Mouse (Mus musculus) brain, embryonic 14.5 days (tissue): ENCODE data around the gene Catsperd. TPM values are rescaled to one million over a fixed set of nuclear protein-coding genes. Genes with fewer than 3 reads are reported as not detected.
"Not testable (repeated sequence)": the region's sequence is repeated elsewhere in the genome, so short reads cannot be mapped to it uniquely, and the experiment has no call there.

Source experiments
- DNase-seq: peaks from one replicate; pipeline ENCODE4 v3.0.0-alpha.2; 2011; ENCODE audit warnings: low read depth
- CTCF ChIP-seq: fragments of 200-500 bp; IDR thresholded peaks from 2 replicates; pipeline ENCODE4 v1.5.1; 2012; ENCODE audit warnings: inconsistent platforms, mild to moderate bottlenecking, moderate library complexity, borderline replicate concordance; ENCODE audit not compliant: insufficient read depth, insufficient read length; ENCODE audit errors: extremely low read depth
- POLR2A ChIP-seq: fragments of 200-500 bp; IDR thresholded peaks from 2 replicates; pipeline ENCODE4 v1.6.1; 2012; ENCODE audit warnings: mild to moderate bottlenecking, inconsistent platforms, borderline replicate concordance; ENCODE audit not compliant: poor library complexity, insufficient read depth, insufficient read length, severe bottlenecking; ENCODE audit errors: extremely low read depth
- polyA plus RNA-seq: library from polyadenylated mRNA; depleted of rRNA; stranded (reverse); fragments of >200 nt; gene quantifications from 2 replicates; pipeline ENCODE4 v1.2.3, GENCODE M21; 2012

The Catsperd gene
- polyA plus RNA-seq, 1 experiment: 4.0 TPM

GRCm38 (mm10) chr17:56603186-56604069 lies 24.5 kb upstream of the Catsperd start:
- DNase-seq: peak; percentile 40
- TF ChIP-seq CTCF (no peak), POLR2A (no peak)

GRCm38 (mm10) chr17:56604070-56604380 lies 23.9 kb upstream of the Catsperd start:
- no peak for DNase-seq
- TF ChIP-seq POLR2A (no peak), CTCF (no peak)

GRCm38 (mm10) chr17:56604422-56604821 lies 23.5 kb upstream of the Catsperd start:
- no peak for TF ChIP-seq CTCF
- TF ChIP-seq POLR2A: no peak
- no peak for DNase-seq

- no peak for DNase-seq
- TF ChIP-seq POLR2A (no peak), CTCF (no peak)
These were observed 22.5 kb upstream of the Catsperd start for GRCm38 (mm10) chr17:56605431-56605830.

- no peak for DNase-seq
These were observed 20.4 kb upstream of the Catsperd start for GRCm38 (mm10) chr17:56607521-56608062.

GRCm38 (mm10) chr17:56608699-56609098 lies 19.2 kb upstream of the Catsperd start:
- no peak for DNase-seq
- TF ChIP-seq CTCF: no peak
- TF ChIP-seq POLR2A: no peak

More at GRCm38 (mm10) chr17:56607521-56608062, 20.4 kb upstream of the Catsperd start:
- no peak for TF ChIP-seq CTCF
- TF ChIP-seq POLR2A: no peak

GRCm38 (mm10) chr17:56609452-56610171 lies 18.3 kb upstream of the Catsperd start, which contains the start of gene 2410015M20Rik:
2410015M20Rik (minus strand) TSS chr17:56609771.
- peak; percentile 21; the same call in 1 of the 2 replicates for TF ChIP-seq POLR2A
- peak; percentile 55; the same call in 1 of the 2 replicates for TF ChIP-seq CTCF
- DNase-seq: peak; percentile 99

GRCm38 (mm10) chr17:56611323-56611722 lies 16.6 kb upstream of the Catsperd start:
- no peak for DNase-seq
- no peak for TF ChIP-seq CTCF

GRCm38 (mm10) chr17:56611861-56612564 lies 15.9 kb upstream of the Catsperd start:
- no peak for TF ChIP-seq CTCF
- no peak for TF ChIP-seq POLR2A
- DNase-seq: no peak

GRCm38 (mm10) chr17:56612565-56612939 lies 15.4 kb upstream of the Catsperd start:
- DNase-seq: not testable (repeated sequence)

GRCm38 (mm10) chr17:56613236-56613844 lies 14.6 kb upstream of the Catsperd start, which contains the start of gene Rpl36:
Rpl36 (plus strand) TSS chr17:56613416.
- peak; percentile 97 for DNase-seq
- TF ChIP-seq POLR2A (peak; percentile 78; the same call in 1 of the 2 replicates), CTCF (peak; percentile 97)

- DNase-seq: not testable (repeated sequence)
These were observed 14.1 kb upstream of the Catsperd start for GRCm38 (mm10) chr17:56613893-56614292.
